Mouse (Mus musculus) kidney, embryonic 14.5 days (tissue): ENCODE data around the gene Anp32a. TPM values are rescaled to one million over a fixed set of nuclear protein-coding genes. Genes with fewer than 3 reads are reported as not detected.
A peak's percentile ranks its signal among the peaks of the same experiment; 100 is the strongest.

Source experiments
- ATAC-seq: fragments of 200-750 bp; cut with Nextera tagmentation; 2 replicates; pipeline ENCODE4 v1.8.0; 2017; ENCODE audit warnings: moderate number of reproducible peaks, mild to moderate bottlenecking, moderate TSS enrichment, moderate library complexity; ENCODE audit not compliant: low FRiP score, low TSS enrichment
- H3K27ac ChIP-seq: fragments of 300-500 bp; sonication (generic); 2 replicates; pipeline ENCODE4 v1.5.1; 2014; ENCODE audit warnings: low read depth, mild to moderate bottlenecking, low read length, moderate library complexity, mixed read lengths
- H3K27me3 ChIP-seq: fragments of 300-500 bp; sonication (generic); 2 replicates; pipeline ENCODE4 v1.6.1; 2014; ENCODE audit warnings: mild to moderate bottlenecking, low read length; ENCODE audit not compliant: control insufficient read depth, insufficient read depth
- H3K36me3 ChIP-seq: fragments of 300-500 bp; sonication (generic); 2 replicates; pipeline ENCODE4 v1.6.1; 2014; ENCODE audit warnings: low read length, mixed read lengths; ENCODE audit not compliant: control insufficient read depth, insufficient read depth
- H3K4me1 ChIP-seq: fragments of 300-500 bp; sonication (generic); 2 replicates; pipeline ENCODE4 v1.6.1; 2014; ENCODE audit warnings: low read length, mixed read lengths; ENCODE audit not compliant: control insufficient read depth, insufficient read depth
- H3K4me2 ChIP-seq: fragments of 300-500 bp; sonication (generic); replicated peaks from 2 replicates; pipeline ENCODE4 v1.6.1; 2014; ENCODE audit warnings: low read depth, mild to moderate bottlenecking, low read length
- H3K4me3 ChIP-seq: fragments of 300-500 bp; sonication (generic); 2 replicates; pipeline ENCODE4 v1.5.1; 2014; ENCODE audit warnings: mild to moderate bottlenecking, low read length
- H3K9ac ChIP-seq: fragments of 300-500 bp; sonication (generic); 2 replicates; pipeline ENCODE4 v1.6.1; 2014; ENCODE audit warnings: low read depth, mild to moderate bottlenecking, low read length, moderate library complexity
- H3K9me3 ChIP-seq: fragments of 300-500 bp; sonication (generic); 2 replicates; pipeline ENCODE4 v1.6.1; 2016; ENCODE audit warnings: low read length; ENCODE audit not compliant: control insufficient read depth
- WGBS: fragments of 180-500 bp; shearing (Covaris S2); extraction: QIAGEN DNeasy Blood & Tissue Kit; methylation state at CpG from one replicate; pipeline ENCODE4 v1.1.7; 2014; 5-methylcytosine and 5-hydroxymethylcytosine counted together
- polyA plus RNA-seq: library from polyadenylated mRNA; unstranded; fragments of >200 nt; fragmentation: Nextera tagmentation; extraction: Ambion mirVana; gene quantifications from 2 replicates; pipeline ENCODE4 v1.2.1, GENCODE M21; 2014

Anp32a gene
- polyA plus RNA-seq, 1 experiment from 2014 or later = 155 TPM

DNA sequence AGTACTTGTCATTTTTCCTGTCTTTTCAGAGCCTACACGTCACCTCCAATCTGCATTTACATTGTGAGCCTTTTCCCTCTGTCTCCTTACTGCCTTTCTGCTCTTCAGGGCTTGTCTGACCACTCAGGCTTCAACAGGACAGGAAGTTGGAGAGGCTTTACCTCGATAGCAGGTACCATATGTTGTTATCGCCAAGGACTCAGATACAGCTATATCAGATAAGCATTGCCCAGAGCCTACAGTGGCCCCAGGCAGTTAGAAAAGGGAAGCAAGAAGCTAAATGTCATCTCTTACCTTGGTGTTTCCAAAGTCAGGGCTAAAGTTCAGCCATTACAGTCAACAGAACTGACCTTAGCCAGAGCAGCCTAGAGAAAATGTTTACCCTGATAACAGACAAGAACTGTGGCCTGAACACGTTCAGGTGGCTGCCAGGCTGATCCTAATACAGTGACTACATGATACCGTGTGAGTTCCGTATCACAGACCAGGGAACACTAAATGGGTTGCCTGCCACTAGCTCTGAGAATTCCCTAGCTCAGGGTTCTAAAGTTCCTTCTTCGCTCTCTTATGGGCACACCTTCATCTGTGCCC is 65.4 kb downstream of the Anp32a start:
- no peak for ATAC-seq
- 77% methylated on average over 7 of the region's 7 CpGs for WGBS
- H3K27ac ChIP-seq = no peak overlapping the region

DNA sequence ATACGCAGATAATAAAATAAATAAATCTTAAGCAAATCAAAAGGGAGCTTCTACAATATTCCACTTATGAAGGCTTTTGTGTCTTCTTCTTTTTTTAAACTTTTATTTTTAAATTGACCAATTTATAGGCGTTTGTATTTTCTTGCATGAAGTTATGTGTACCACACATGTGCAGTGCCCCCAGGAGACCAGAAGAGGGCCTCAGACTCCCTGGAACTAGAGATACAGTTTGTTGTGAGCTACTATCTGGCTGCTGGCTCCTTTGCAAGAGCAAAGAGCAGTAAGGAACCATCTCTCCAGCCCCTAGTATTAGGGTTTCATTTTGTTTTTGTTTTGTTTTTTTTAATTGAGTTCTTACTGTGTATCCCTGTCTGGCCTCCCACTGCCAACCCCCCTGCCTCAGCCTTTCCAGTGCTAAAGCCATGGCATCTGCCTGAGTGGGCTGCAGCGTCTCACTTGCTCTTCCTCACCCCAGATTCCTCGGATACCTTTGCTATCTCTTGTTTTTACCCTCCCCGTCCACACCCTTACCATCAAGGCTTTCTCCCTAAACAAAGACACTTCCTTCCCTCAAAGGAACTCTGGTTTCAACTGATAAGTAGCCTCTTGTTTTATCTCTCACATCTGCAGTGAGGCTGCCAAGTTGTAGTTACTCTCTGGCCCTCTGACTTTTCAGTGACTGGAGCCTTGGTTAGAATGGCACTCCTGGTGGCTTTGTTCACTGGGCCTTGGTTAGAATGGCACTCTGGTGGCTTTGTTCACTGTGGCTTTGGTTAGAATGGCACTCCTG is 66.5 kb downstream of the Anp32a start:
- 81% methylated on average over 5 of the region's 5 CpGs for WGBS
- Histone ChIP-seq H3K4me2 (no peak overlapping the region), H3K27ac (no peak overlapping the region), H3K9me3 (no peaks in the 10 kb centered on the region), H3K4me3 (no peak overlapping the region), H3K27me3 (no peaks in the 10 kb centered on the region), H3K4me1 (no peaks in the 10 kb centered on the region), H3K36me3 (no peaks in the 10 kb centered on the region), H3K9ac (no peak overlapping the region)
- ATAC-seq = no peak

More for the DNA sequence above, 65.4 kb downstream of the Anp32a start:
- H3K27me3 ChIP-seq = no peaks in the 10 kb centered on the region
- no peaks in the 10 kb centered on the region for H3K36me3 ChIP-seq
- no peak overlapping the region for H3K9ac ChIP-seq
- no peak overlapping the region for H3K4me2 ChIP-seq
- no peaks in the 10 kb centered on the region for H3K9me3 ChIP-seq
- no peaks in the 10 kb centered on the region for H3K4me1 ChIP-seq
- no peak overlapping the region for H3K4me3 ChIP-seq

DNA sequence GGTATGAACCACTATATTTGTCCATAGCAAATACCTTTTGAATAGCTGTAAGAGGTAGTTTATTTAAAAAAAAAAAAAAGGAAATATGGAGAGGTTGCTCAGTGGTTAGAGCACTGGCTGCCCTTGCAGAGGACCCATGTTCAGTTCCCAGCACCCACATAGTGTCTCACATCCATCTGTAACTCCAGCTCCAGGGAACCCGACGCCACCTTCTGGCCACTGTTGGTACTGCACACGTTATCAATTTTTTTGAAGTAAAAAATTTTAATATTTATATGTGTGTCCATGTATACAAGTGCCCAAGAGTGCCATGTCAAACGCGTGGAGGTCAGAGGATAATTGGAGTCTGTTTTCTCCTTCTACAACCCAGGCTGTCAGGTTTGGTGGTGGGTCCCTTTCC is 77.6 kb downstream of the Anp32a start:
- 66% methylated on average over 5 of the region's 5 CpGs for WGBS
- no peak overlapping the region for H3K9ac ChIP-seq
- no peak overlapping the region for H3K4me3 ChIP-seq
- no peak overlapping the region for H3K27ac ChIP-seq
- H3K4me2 ChIP-seq = no peak overlapping the region
- H3K36me3 ChIP-seq = no peaks in the 10 kb centered on the region
- H3K4me1 ChIP-seq = peaks cover 18% of the 10 kb centered on the region; the same call in 1 of the 2 replicates
- no peaks in the 10 kb centered on the region for H3K9me3 ChIP-seq
- ATAC-seq = no peak
- H3K27me3 ChIP-seq = no peaks in the 10 kb centered on the region

DNA sequence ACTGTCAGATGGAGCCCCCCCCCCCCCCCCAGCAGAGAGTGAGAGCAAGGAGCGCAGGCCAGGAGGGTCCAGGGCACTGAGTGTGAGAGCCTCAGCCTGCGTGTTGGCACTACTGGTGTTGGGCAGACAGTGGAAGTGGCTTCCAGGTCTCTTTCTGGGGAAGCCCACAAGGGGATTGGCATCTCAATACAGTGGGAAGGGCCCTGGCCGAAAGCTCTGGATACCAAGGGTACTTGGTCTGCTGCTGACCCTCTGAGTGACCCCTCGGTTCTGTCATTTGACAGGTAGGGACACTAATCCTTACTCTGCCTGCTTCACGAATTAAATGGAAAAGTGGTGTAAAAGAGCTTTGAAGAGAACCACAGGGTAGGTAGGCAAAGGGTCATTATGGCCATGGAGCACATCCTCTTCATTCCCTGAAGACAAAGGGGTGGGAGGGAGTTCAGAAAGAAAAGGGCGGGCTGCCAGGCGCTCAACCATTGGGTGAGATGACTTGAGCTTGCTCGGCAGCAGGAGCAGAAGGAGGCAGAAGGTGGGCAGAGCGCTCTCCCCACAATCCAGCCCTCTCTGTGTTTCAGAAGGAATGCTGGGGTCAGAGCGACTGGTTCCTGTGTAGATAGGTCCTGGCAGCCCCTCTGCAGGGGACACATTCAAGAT is 79.3 kb downstream of the Anp32a start:
- Histone ChIP-seq H3K36me3 (peaks cover 4% of the 10 kb centered on the region; the same call in 1 of the 2 replicates), H3K27me3 (no peaks in the 10 kb centered on the region), H3K9ac (0 out of 2 replicates have a peak overlapping the region, but pooled peaks have one; percentile 37), H3K4me3 (no peak overlapping the region; the same call in 1 of the 2 replicates), H3K4me1 (peaks cover 7% of the 10 kb centered on the region; the same call in 1 of the 2 replicates), H3K27ac (no peak overlapping the region), H3K9me3 (no peaks in the 10 kb centered on the region), H3K4me2 (peak overlapping the region; percentile 42)
- ATAC-seq = no peak
- WGBS = 50% methylated on average over 10 of the region's 10 CpGs

DNA sequence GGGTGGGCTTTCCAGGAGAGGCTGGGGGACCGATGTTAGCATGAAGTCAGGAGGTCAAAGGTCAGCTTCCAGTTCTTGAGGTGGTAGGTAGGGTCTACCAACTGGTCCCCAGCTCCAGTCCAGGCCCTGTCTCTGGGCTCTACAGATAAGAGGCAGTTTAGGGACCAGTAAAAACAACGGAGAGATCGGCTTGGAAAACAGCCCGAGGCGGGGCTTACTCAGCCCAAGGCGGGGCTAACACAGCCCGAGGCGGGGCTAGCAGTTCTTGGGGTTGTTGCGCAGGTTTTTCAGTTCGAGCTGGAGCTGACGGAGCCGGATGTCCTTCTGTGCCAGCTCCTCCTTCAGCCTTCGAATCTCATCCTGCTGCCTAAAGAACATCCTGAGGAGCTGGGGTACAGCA is 79.9 kb downstream of the Anp32a start:
- WGBS = 2% methylated on average over 13 of the region's 13 CpGs
- peak; percentile 78 for ATAC-seq
- peaks cover 11% of the 10 kb centered on the region; the same call in 1 of the 2 replicates for H3K4me1 ChIP-seq
- H3K4me2 ChIP-seq = peak overlapping the region; percentile 42
- H3K9ac ChIP-seq = peak overlapping the region; percentile 37; the same call in 1 of the 2 replicates
- peaks cover 4% of the 10 kb centered on the region; the same call in 1 of the 2 replicates for H3K36me3 ChIP-seq
- peak overlapping the region; percentile 22; the same call in 1 of the 2 replicates for H3K4me3 ChIP-seq
- H3K27ac ChIP-seq = no peak overlapping the region
- no peaks in the 10 kb centered on the region for H3K27me3 ChIP-seq
- H3K9me3 ChIP-seq = no peaks in the 10 kb centered on the region

DNA sequence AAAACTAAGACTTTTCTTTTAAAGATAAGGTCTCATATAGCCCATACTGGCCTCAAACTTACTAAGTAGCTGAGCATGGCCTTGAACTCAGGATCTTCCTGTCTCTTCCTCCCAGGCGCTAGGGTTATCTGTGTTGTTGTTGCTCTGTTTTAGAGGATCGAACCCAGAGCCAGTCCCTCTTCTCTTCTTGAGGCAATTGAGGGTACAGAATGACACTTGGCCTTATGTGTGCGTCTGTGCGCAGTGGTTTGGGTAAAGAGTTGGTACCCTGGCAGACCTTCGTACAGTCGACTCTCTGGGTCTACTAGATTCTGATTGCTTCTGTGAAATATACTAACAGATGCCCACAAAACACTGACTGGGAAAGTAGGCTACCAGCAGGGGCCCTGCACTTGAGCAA is 80.8 kb downstream of the Anp32a start:
- Histone ChIP-seq H3K27me3 (no peaks in the 10 kb centered on the region), H3K36me3 (peaks cover 4% of the 10 kb centered on the region; the same call in 1 of the 2 replicates), H3K9ac (no peak overlapping the region), H3K4me2 (no peak overlapping the region), H3K9me3 (no peaks in the 10 kb centered on the region), H3K4me3 (no peak overlapping the region), H3K4me1 (peaks cover 11% of the 10 kb centered on the region; the same call in 1 of the 2 replicates), H3K27ac (no peak overlapping the region)
- ATAC-seq = no peak
- 94% methylated on average over 6 of the region's 6 CpGs for WGBS

DNA sequence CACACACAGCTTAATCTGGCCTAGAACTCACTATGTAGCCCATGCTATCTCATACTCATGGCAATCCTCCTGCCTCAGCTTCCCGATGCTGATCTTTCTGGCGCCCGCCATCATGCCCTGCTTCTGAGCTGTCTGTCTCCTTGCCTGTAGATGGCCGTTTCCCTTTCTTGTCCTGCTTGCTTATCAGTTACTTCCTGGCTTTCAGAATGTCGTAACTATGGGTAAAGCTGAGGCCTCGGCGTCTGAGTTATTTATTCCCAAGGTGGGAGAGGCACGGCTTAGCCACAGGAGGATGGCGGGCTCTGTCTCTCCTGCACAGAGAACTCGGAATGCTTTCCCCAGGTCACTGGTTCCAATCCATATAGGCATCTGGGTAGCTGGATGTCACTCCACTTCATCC is 81.8 kb downstream of the Anp32a start:
- Histone ChIP-seq H3K27ac (no peak overlapping the region), H3K9me3 (no peaks in the 10 kb centered on the region), H3K4me3 (no peak overlapping the region), H3K9ac (no peak overlapping the region), H3K36me3 (peaks cover 8% of the 10 kb centered on the region; the same call in 1 of the 2 replicates), H3K27me3 (no peaks in the 10 kb centered on the region), H3K4me2 (no peak overlapping the region), H3K4me1 (peaks cover 11% of the 10 kb centered on the region; the same call in 1 of the 2 replicates)
- no peak for ATAC-seq
- WGBS = 78% methylated on average over 10 of the region's 10 CpGs

DNA sequence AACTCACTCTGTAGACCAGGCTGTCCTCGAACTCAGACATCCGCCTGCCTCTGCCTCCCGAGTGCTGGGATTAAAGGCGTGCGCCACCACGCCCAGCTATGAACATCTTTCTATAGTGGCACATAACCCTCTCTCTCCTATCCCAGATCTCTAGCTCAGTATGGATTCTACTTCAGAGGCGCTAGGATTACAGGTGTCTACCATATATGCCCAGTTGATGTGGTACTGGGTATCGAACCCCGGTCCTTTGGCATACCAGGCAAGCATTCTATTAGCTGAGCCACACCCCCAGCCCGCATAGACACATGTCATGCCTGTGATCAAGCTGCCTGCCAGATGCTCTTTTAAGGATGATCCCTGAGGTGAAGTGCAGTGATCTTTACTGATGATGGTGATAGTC is 82.8 kb downstream of the Anp32a start:
- 98% methylated on average over 10 of the region's 10 CpGs for WGBS
- H3K9ac ChIP-seq = no peak overlapping the region
- H3K27me3 ChIP-seq = no peaks in the 10 kb centered on the region
- H3K4me1 ChIP-seq = peaks cover 11% of the 10 kb centered on the region; the same call in 1 of the 2 replicates
- no peak overlapping the region for H3K4me3 ChIP-seq
- H3K9me3 ChIP-seq = no peaks in the 10 kb centered on the region
- no peak overlapping the region for H3K27ac ChIP-seq
- H3K36me3 ChIP-seq = peaks cover 16% of the 10 kb centered on the region; the same call in 1 of the 2 replicates
- H3K4me2 ChIP-seq = no peak overlapping the region
- no peak for ATAC-seq
